Mouse (Mus musculus): ENCODE data around the gene Metap1d. TPM values are rescaled to one million over a fixed set of nuclear protein-coding genes. Genes with fewer than 3 reads are reported as not detected.
A peak's percentile ranks its signal among the peaks of the same experiment; 100 is the strongest.

Gene Metap1d
- polyA plus RNA-seq, 1 experiment from 2014 or later: 13.5 TPM

GRCm38 (mm10) chr2:71435440-71435839, 17.6 kb upstream of the Metap1d start:
- H3K4me2 ChIP-seq (replicated peaks; ENCODE audit: low read depth): no peak overlapping the region
- H3K4me3 ChIP-seq (ENCODE audit: low read depth, low read length): no peak overlapping the region
- no peak overlapping the region for H3K27ac ChIP-seq (ENCODE audit: low read depth, low read length)
- no peak for TF ChIP-seq CTCF (IDR thresholded peaks at IDR 0.05; ENCODE audit: low read depth)
- WGBS: 88% methylated on average over 3 of the region's 4 CpGs
- no peak for ATAC-seq
- H3K9me3 ChIP-seq (ENCODE audit: control insufficient read depth): no peaks in the 10 kb centered on the region
- H3K27me3 ChIP-seq (replicated peaks; ENCODE audit: control insufficient read depth, insufficient read depth, low read length): no peaks in the 10 kb centered on the region
- no peaks in the 10 kb centered on the region for H3K4me1 ChIP-seq (replicated peaks; ENCODE audit: control insufficient read depth, insufficient read depth, low read length)
- no peak overlapping the region for H3K9ac ChIP-seq (ENCODE audit: low read depth, low read length)
- H3K36me3 ChIP-seq (ENCODE audit: control insufficient read depth, insufficient read depth): peaks cover 29% of the 10 kb centered on the region

- Histone ChIP-seq H3K4me3 (ENCODE audit: low read depth, low read length) (no peak overlapping the region), H3K9ac (ENCODE audit: low read depth, low read length) (no peak overlapping the region), H3K9me3 (ENCODE audit: control insufficient read depth) (no peaks in the 10 kb centered on the region), H3K4me2 (replicated peaks; ENCODE audit: low read depth) (no peak overlapping the region), H3K27me3 (replicated peaks; ENCODE audit: control insufficient read depth, insufficient read depth, low read length) (0 out of 2 replicates have a peak, but pooled peaks cover 2% of the 10 kb centered on the region), H3K36me3 (ENCODE audit: control insufficient read depth, insufficient read depth) (peaks cover 24% of the 10 kb centered on the region), H3K4me1 (replicated peaks; ENCODE audit: control insufficient read depth, insufficient read depth, low read length) (no peaks in the 10 kb centered on the region), H3K27ac (ENCODE audit: low read depth, low read length) (no peak overlapping the region)
- no peak for TF ChIP-seq CTCF (IDR thresholded peaks at IDR 0.05; ENCODE audit: low read depth)
- 37% methylated on average over 2 of the region's 2 CpGs for WGBS
- no peak for ATAC-seq
Observed at GRCm38 (mm10) chr2:71443376-71443775, 9.7 kb upstream of the Metap1d start.

GRCm38 (mm10) chr2:71445536-71446196, 7.4 kb upstream of the Metap1d start:
- 0 out of 2 replicates have a peak, but pooled peaks cover 2% of the 10 kb centered on the region for H3K27me3 ChIP-seq (replicated peaks; ENCODE audit: control insufficient read depth, insufficient read depth, low read length)
- no peaks in the 10 kb centered on the region for H3K4me1 ChIP-seq (replicated peaks; ENCODE audit: control insufficient read depth, insufficient read depth, low read length)
- no peak for ATAC-seq
- H3K36me3 ChIP-seq (ENCODE audit: control insufficient read depth, insufficient read depth): peaks cover 11% of the 10 kb centered on the region; the same call in 1 of the 2 replicates
- no peak overlapping the region for H3K27ac ChIP-seq (ENCODE audit: low read depth, low read length)
- H3K9me3 ChIP-seq (ENCODE audit: control insufficient read depth): no peaks in the 10 kb centered on the region
- no peak for TF ChIP-seq CTCF (IDR thresholded peaks at IDR 0.05; ENCODE audit: low read depth)
- WGBS: 74% methylated on average over 17 of the region's 17 CpGs
- H3K9ac ChIP-seq (ENCODE audit: low read depth, low read length): no peak overlapping the region
- no peak overlapping the region for H3K4me3 ChIP-seq (ENCODE audit: low read depth, low read length)
- H3K4me2 ChIP-seq (replicated peaks; ENCODE audit: low read depth): no peak overlapping the region

- WGBS: 16% methylated on average over 2 of the region's 2 CpGs
- Histone ChIP-seq H3K4me2 (replicated peaks; ENCODE audit: low read depth) (no peak overlapping the region), H3K9me3 (ENCODE audit: control insufficient read depth) (no peaks in the 10 kb centered on the region), H3K27me3 (replicated peaks; ENCODE audit: control insufficient read depth, insufficient read depth, low read length) (0 out of 2 replicates have a peak, but pooled peaks cover 2% of the 10 kb centered on the region), H3K4me3 (ENCODE audit: low read depth, low read length) (no peak overlapping the region), H3K4me1 (replicated peaks; ENCODE audit: control insufficient read depth, insufficient read depth, low read length) (no peaks in the 10 kb centered on the region), H3K27ac (ENCODE audit: low read depth, low read length) (no peak overlapping the region), H3K9ac (ENCODE audit: low read depth, low read length) (no peak overlapping the region), H3K36me3 (ENCODE audit: control insufficient read depth, insufficient read depth) (no peaks in the 10 kb centered on the region)
- no peak for ATAC-seq
- TF ChIP-seq CTCF (IDR thresholded peaks at IDR 0.05; ENCODE audit: low read depth): no peak
Observed at GRCm38 (mm10) chr2:71449604-71450003, 3.5 kb upstream of the Metap1d start.

- Histone ChIP-seq H3K27me3 (replicated peaks; ENCODE audit: control insufficient read depth, insufficient read depth, low read length) (no peaks in the 10 kb centered on the region), H3K9me3 (ENCODE audit: control insufficient read depth) (no peaks in the 10 kb centered on the region), H3K36me3 (ENCODE audit: control insufficient read depth, insufficient read depth) (no peaks in the 10 kb centered on the region), H3K9ac (ENCODE audit: low read depth, low read length) (no peak overlapping the region), H3K4me2 (replicated peaks; ENCODE audit: low read depth) (no peak overlapping the region), H3K27ac (ENCODE audit: low read depth, low read length) (no peak overlapping the region), H3K4me1 (replicated peaks; ENCODE audit: control insufficient read depth, insufficient read depth, low read length) (no peaks in the 10 kb centered on the region), H3K4me3 (ENCODE audit: low read depth, low read length) (no peak overlapping the region)
- TF ChIP-seq CTCF (IDR thresholded peaks at IDR 0.05; ENCODE audit: low read depth): peak; percentile 45
- 72% methylated on average over 5 of the region's 5 CpGs for WGBS
- no peak for ATAC-seq
Observed at GRCm38 (mm10) chr2:71451761-71452160, 1.3 kb upstream of the Metap1d start.

DNA sequence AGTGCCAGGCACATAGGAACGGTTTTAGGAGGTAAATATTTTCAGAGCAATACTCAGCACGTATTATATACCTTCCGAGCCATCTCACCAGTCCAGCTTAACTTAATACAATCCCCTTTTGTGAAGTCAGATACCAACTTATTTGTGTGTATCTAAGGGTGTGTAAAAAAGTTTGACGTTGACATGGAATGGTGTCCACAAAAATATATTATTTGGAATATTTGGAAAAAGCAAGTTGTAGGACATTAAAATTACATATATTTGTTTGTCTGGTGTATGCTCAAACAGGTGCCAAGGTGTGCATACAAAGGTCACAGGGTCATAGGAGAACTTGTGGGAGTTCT, 813 bp downstream of the Metap1d start:
- Histone ChIP-seq H3K4me3 (ENCODE audit: low read depth, low read length) (peak overlapping the region; percentile 65), H3K36me3 (ENCODE audit: control insufficient read depth, insufficient read depth) (no peaks in the 10 kb centered on the region), H3K27ac (ENCODE audit: low read depth, low read length) (no peak overlapping the region), H3K9ac (ENCODE audit: low read depth, low read length) (no peak overlapping the region), H3K27me3 (replicated peaks; ENCODE audit: control insufficient read depth, insufficient read depth, low read length) (no peaks in the 10 kb centered on the region), H3K4me2 (replicated peaks; ENCODE audit: low read depth) (peak overlapping the region; percentile 75), H3K9me3 (ENCODE audit: control insufficient read depth) (no peaks in the 10 kb centered on the region), H3K4me1 (replicated peaks; ENCODE audit: control insufficient read depth, insufficient read depth, low read length) (no peaks in the 10 kb centered on the region)
- ATAC-seq: no peak
- TF ChIP-seq CTCF (IDR thresholded peaks at IDR 0.05; ENCODE audit: low read depth): no peak
- 29% methylated on average over 4 of the region's 4 CpGs for WGBS
